Mouse (Mus musculus) intestine, postnatal 0 days (tissue): Measurements from ENCODE around the gene Jsrp1. TPM values are rescaled to one million over a fixed set of nuclear protein-coding genes. Genes with fewer than 3 reads are reported as not detected.
A peak's percentile ranks its signal among the peaks of the same experiment; 100 is the strongest.

ENCODE experiments used
- ATAC-seq: fragments of 200-750 bp; cut with Nextera tagmentation; 2 replicates; pipeline ENCODE4 v1.8.0; 2017; ENCODE audit warnings: mild to moderate bottlenecking, moderate TSS enrichment, moderate library complexity
- H3K27ac ChIP-seq: fragments of 300-500 bp; sonication (generic); 2 replicates; pipeline ENCODE4 v1.5.1; 2014; ENCODE audit warnings: mild to moderate bottlenecking, low read depth, low read length, moderate library complexity
- H3K27me3 ChIP-seq: fragments of 300-500 bp; sonication (generic); replicated peaks from 2 replicates; pipeline ENCODE4 v1.6.1; 2014; ENCODE audit warnings: low read length, mixed read lengths; ENCODE audit not compliant: control insufficient read depth, insufficient read depth
- H3K36me3 ChIP-seq: fragments of 300-500 bp; sonication (generic); 2 replicates; pipeline ENCODE4 v1.6.1; 2014; ENCODE audit warnings: mild to moderate bottlenecking, moderate library complexity; ENCODE audit not compliant: control insufficient read depth, insufficient read depth
- H3K4me1 ChIP-seq: fragments of 300-500 bp; sonication (generic); replicated peaks from 2 replicates; pipeline ENCODE4 v1.6.1; 2014; ENCODE audit warnings: antibody characterized with exemption, low read length, mixed read lengths; ENCODE audit not compliant: control insufficient read depth, insufficient read depth
- H3K4me2 ChIP-seq: fragments of 300-500 bp; sonication (generic); replicated peaks from 2 replicates; pipeline ENCODE4 v1.6.1; 2014; ENCODE audit warnings: low read depth, mild to moderate bottlenecking, moderate library complexity
- H3K4me3 ChIP-seq: fragments of 300-500 bp; sonication (generic); 2 replicates; pipeline ENCODE4 v1.5.1; 2014; ENCODE audit warnings: low read depth, low read length
- H3K9ac ChIP-seq: fragments of 300-500 bp; sonication (generic); 2 replicates; pipeline ENCODE4 v1.6.1; 2014; ENCODE audit warnings: mild to moderate bottlenecking, low read depth, low read length
- H3K9me3 ChIP-seq: fragments of 300-500 bp; sonication (generic); 2 replicates; pipeline ENCODE4 v1.6.1; 2016; ENCODE audit warnings: mixed run types; ENCODE audit not compliant: control insufficient read depth
- CTCF ChIP-seq: sonication (generic); IDR thresholded peaks from 2 replicates; pipeline ENCODE4 v1.5.1; 2016; ENCODE audit warnings: low read depth, mild to moderate bottlenecking, control low read depth, antibody characterized with exemption, moderate library complexity
- WGBS: fragments of 180-500 bp; shearing (Covaris S2); extraction: QIAGEN DNeasy Blood & Tissue Kit; methylation state at CpG from one replicate; pipeline ENCODE4 v1.1.7; 2014; 5-methylcytosine and 5-hydroxymethylcytosine counted together
- polyA plus RNA-seq: library from polyadenylated mRNA; unstranded; fragments of >200 nt; fragmentation: Nextera tagmentation; extraction: Ambion mirVana; gene quantifications from 2 replicates; pipeline ENCODE4 v1.2.1, GENCODE M21; 2015

Jsrp1 gene
- polyA plus RNA-seq, 1 experiment from 2014 or later: 0.35 TPM

DNA sequence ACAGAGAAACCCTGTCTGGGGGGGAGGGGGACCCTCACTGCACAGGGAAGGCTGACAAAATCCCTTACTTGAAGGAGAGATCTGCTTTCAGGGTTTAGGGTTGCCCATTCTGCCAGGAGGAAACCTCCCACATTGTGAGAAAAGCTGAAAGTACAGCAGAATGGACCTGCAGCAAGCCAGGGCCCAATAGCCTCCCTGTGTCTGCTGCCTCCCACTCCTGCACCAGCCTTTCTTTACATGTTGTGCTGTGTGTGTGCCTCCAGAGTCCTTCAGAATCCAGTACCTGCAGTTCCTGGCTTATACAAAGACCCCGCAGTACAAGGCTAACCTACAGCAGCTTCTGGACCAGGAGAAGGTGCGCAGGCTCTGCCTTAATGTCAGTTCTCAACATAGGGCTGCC lies 29.0 kb downstream of the Jsrp1 start:
- ATAC-seq: no peak
- Histone ChIP-seq H3K4me3 (no peak overlapping the region), H3K27me3 (no peaks in the 10 kb centered on the region), H3K4me2 (no peak overlapping the region), H3K27ac (no peak overlapping the region), H3K36me3 (peaks cover 99% of the 10 kb centered on the region), H3K4me1 (no peaks in the 10 kb centered on the region), H3K9ac (no peak overlapping the region), H3K9me3 (no peaks in the 10 kb centered on the region)
- no peak for TF ChIP-seq CTCF
- 96% methylated on average over 2 of the region's 2 CpGs for WGBS

DNA sequence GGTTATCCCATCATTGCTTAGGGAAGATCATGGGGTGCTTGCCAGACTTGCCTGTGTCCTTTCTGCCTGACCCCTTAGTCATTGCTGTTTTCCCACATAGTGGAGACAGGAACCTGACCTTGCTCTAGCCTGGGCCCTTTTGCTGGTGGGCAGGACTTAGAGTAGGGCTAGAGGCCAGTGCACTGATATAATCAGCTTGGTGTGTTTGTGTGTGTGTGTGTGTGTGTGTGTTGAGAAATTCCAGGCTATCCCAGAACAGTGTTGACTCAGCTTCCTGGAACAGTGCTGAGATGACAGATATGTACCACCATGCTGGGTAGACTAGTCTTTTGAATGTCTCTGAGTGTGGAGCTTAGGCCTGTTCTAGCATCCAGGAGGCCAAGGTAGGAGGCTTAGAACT lies 33.7 kb downstream of the Jsrp1 start:
- Histone ChIP-seq H3K4me2 (no peak overlapping the region), H3K36me3 (peaks cover 96% of the 10 kb centered on the region), H3K4me1 (no peaks in the 10 kb centered on the region), H3K9ac (no peak overlapping the region), H3K27ac (no peak overlapping the region), H3K9me3 (no peaks in the 10 kb centered on the region), H3K27me3 (no peaks in the 10 kb centered on the region), H3K4me3 (no peak overlapping the region)
- TF ChIP-seq CTCF: no peak
- no peak for ATAC-seq

DNA sequence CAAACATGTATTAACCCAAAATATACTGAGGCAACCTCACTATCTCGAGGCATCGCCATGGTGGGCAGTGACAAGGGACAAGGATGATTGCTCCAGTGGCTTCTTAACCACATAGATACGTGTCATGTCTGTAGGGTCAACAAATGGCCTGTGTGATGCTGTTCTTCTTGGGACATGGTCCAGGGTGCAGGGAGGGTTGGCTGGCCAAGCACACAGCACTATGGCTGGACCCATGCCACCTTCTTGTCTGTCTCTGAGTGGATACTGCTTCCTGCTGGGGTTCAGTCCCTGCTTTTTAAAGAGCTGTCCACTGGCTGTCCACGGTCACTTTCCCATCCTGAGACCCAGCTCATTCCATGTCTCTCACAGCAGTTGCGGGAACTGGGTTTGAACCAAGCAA lies 36.2 kb downstream of the Jsrp1 start:
- Histone ChIP-seq H3K9ac (no peak overlapping the region), H3K36me3 (peaks cover 96% of the 10 kb centered on the region), H3K4me3 (no peak overlapping the region), H3K27ac (no peak overlapping the region), H3K4me1 (no peaks in the 10 kb centered on the region), H3K4me2 (no peak overlapping the region), H3K9me3 (no peaks in the 10 kb centered on the region), H3K27me3 (no peaks in the 10 kb centered on the region)
- no peak for TF ChIP-seq CTCF
- 90% methylated on average over 5 of the region's 5 CpGs for WGBS
- ATAC-seq: no peak

DNA sequence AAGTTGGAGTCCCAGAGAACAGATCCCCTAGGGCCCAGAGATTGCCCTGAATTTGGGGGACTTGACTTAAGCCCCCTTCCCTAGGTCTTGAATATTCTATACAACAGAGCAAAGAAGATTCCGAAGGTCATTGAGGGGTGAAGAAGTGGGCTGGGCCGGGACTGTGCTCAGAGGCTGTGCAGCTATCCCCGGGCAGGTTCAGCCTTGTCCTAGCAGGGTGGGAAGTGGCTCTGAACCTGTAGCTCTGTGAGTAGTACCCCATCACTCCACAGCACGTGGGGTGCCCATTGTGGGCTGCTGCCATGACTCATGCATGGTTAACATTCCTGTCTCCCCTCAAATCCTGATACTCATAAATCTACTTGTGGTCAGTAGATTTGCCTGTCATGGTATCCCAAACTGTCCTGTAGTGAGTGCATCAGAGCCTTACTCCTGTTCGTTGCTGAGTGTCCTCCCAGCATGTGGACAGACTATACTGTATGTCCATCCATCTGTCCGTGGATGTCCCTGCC lies 36.9 kb downstream of the Jsrp1 start:
- Histone ChIP-seq H3K9ac (no peak overlapping the region), H3K4me3 (no peak overlapping the region), H3K27me3 (no peaks in the 10 kb centered on the region), H3K27ac (no peak overlapping the region), H3K4me1 (no peaks in the 10 kb centered on the region), H3K4me2 (no peak overlapping the region), H3K36me3 (peaks cover 97% of the 10 kb centered on the region), H3K9me3 (no peaks in the 10 kb centered on the region)
- no peak for TF ChIP-seq CTCF
- WGBS: 84% methylated on average over 6 of the region's 6 CpGs
- ATAC-seq: no peak

DNA sequence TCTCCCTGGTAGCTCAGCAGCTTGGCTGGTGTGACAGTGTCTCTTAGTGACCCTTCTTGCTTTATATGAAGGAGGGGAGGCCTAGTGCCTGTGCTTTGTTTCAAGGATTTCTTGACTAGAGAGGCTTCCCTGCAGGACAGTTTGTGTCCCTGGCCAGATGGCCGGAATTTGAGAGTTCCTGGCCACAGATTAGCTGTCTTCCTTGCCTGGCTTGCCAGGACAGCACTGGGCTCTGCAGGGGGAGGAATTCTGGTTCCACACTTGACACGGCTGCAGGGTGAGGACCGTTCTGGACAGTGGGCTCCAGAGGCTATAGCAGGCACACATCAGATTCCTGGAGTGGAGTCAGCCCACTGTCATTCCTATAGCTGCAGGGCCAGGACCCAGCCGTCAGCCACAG lies 37.6 kb downstream of the Jsrp1 start:
- Histone ChIP-seq H3K27ac (no peak overlapping the region), H3K9me3 (no peaks in the 10 kb centered on the region), H3K27me3 (no peaks in the 10 kb centered on the region), H3K36me3 (peaks cover 97% of the 10 kb centered on the region), H3K4me2 (no peak overlapping the region), H3K4me1 (no peaks in the 10 kb centered on the region), H3K4me3 (no peak overlapping the region), H3K9ac (no peak overlapping the region)
- TF ChIP-seq CTCF: no peak
- WGBS: 97% methylated on average over 4 of the region's 4 CpGs
- no peak for ATAC-seq

DNA sequence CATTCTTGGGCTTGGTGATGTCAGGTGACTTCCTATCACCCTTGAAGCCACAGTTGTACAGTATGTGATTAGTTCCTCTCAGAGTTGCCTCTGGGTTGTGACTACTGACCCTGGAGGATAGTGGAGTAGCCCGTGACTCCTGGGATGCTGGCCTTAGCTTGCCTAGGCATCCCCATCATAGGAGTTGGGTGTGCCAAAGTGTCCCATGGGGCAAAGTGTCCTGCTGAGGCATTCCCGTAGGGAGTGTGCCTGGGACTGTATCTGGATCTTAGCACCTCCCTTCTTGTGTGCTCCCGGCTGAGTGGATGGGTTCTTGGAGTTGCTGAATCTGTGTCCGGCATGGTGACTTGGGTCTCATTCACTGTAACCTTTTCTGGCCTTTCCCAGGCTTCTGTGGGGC lies 38.3 kb downstream of the Jsrp1 start:
- Histone ChIP-seq H3K9ac (no peak overlapping the region), H3K27ac (no peak overlapping the region), H3K36me3 (peaks cover 97% of the 10 kb centered on the region), H3K27me3 (no peaks in the 10 kb centered on the region), H3K9me3 (no peaks in the 10 kb centered on the region), H3K4me3 (no peak overlapping the region), H3K4me1 (no peaks in the 10 kb centered on the region), H3K4me2 (no peak overlapping the region)
- TF ChIP-seq CTCF: no peak
- 92% methylated on average over 4 of the region's 4 CpGs for WGBS
- ATAC-seq: 0 out of 2 replicates have a peak, but pooled peaks have one; percentile 6

DNA sequence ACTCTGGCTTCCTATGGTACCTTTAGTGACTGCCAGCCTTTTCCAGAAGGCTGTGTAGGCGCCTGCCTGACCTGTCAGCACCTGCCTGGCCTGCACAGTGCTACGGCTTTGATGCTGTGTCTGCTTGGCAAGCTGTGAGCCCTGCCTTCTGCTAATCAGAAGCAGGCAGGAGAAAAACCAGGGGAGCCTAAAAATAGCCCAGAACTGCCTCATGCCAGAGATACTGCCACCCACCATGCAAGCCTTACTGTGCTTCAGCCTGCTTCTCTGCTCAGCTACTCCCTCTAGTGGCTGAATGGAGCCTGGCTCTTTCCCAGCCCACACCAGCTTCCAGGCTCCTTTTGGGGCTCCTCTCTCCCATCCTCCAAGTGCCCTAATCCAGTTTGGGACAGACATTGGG lies 38.7 kb downstream of the Jsrp1 start:
- ATAC-seq: peak; percentile 53
- TF ChIP-seq CTCF: peak; percentile 94
- Histone ChIP-seq H3K36me3 (peaks cover 97% of the 10 kb centered on the region), H3K9me3 (no peaks in the 10 kb centered on the region), H3K9ac (no peak overlapping the region), H3K4me3 (no peak overlapping the region), H3K27me3 (no peaks in the 10 kb centered on the region), H3K27ac (no peak overlapping the region), H3K4me2 (no peak overlapping the region), H3K4me1 (no peaks in the 10 kb centered on the region)
- 54% methylated on average over 2 of the region's 2 CpGs for WGBS
